Mouse (Mus musculus) liver, postnatal 0 days (tissue): Measurements from ENCODE around the gene Trmt2a.

Experiments
- CTCF ChIP-seq: sonication (generic); IDR thresholded peaks from 2 replicates; pipeline ENCODE4 v1.5.1; 2016; ENCODE audit warnings: antibody characterized with exemption, low read depth
- EP300 ChIP-seq: IDR thresholded peaks from 2 replicates; pipeline ENCODE4 v1.6.1; 2016; ENCODE audit warnings: antibody characterized with exemption, low read depth, mild to moderate bottlenecking

- TF ChIP-seq CTCF (no peak), EP300 (no peak)
These were observed 40.6 kb downstream of the Trmt2a start, which contains the start of gene Dgcr8 for GRCm38 (mm10) chr16:18289067-18289588.
